Mouse (Mus musculus) lung, embryonic 16.5 days (tissue): ENCODE data around the gene Ube2q2. TPM values are rescaled to one million over a fixed set of nuclear protein-coding genes. Genes with fewer than 3 reads are reported as not detected.
"Not testable (repeated sequence)": the region's sequence is repeated elsewhere in the genome, so short reads cannot be mapped to it uniquely, and the experiment has no call there.

Experiments
- ATAC-seq: fragments of 200-750 bp; cut with Nextera tagmentation; 2 replicates; pipeline ENCODE4 v1.8.0; 2017; ENCODE audit warnings: low read depth, mild to moderate bottlenecking, moderate library complexity
- H3K27ac ChIP-seq: fragments of 300-500 bp; sonication (generic); 2 replicates; pipeline ENCODE4 v1.5.1; 2014; ENCODE audit warnings: mild to moderate bottlenecking, control low read depth, low read length
- H3K27me3 ChIP-seq: fragments of 300-500 bp; sonication (generic); 2 replicates; pipeline ENCODE4 v1.6.1; 2014; ENCODE audit warnings: low read depth, low read length, mixed read lengths; ENCODE audit not compliant: control insufficient read depth, insufficient read depth
- H3K36me3 ChIP-seq: fragments of 300-500 bp; sonication (generic); 2 replicates; pipeline ENCODE4 v1.6.1; 2014; ENCODE audit warnings: low read length; ENCODE audit not compliant: control insufficient read depth, insufficient read depth
- H3K4me1 ChIP-seq: fragments of 300-500 bp; sonication (generic); replicated peaks from 2 replicates; pipeline ENCODE4 v1.6.1; 2014; ENCODE audit warnings: low read length, mixed read lengths; ENCODE audit not compliant: control insufficient read depth, insufficient read depth
- H3K4me2 ChIP-seq: fragments of 300-500 bp; sonication (generic); 2 replicates; pipeline ENCODE4 v1.6.1; 2014; ENCODE audit warnings: low read depth, low read length, control low read depth
- H3K4me3 ChIP-seq: fragments of 300-500 bp; sonication (generic); 2 replicates; pipeline ENCODE4 v1.5.1; 2014; ENCODE audit warnings: mild to moderate bottlenecking, low read length, control low read depth
- H3K9ac ChIP-seq: fragments of 300-500 bp; sonication (generic); 2 replicates; pipeline ENCODE4 v1.6.1; 2014; ENCODE audit warnings: low read length, control low read depth
- H3K9me3 ChIP-seq: fragments of 300-500 bp; sonication (generic); 2 replicates; pipeline ENCODE4 v1.6.1; 2016; ENCODE audit warnings: low read length; ENCODE audit not compliant: control insufficient read depth
- WGBS: fragments of 180-500 bp; shearing (Covaris S2); extraction: QIAGEN DNeasy Blood & Tissue Kit; methylation state at CpG from one replicate; pipeline ENCODE4 v1.1.7; 2014; 5-methylcytosine and 5-hydroxymethylcytosine counted together
- polyA plus RNA-seq: library from polyadenylated mRNA; unstranded; fragments of >200 nt; fragmentation: Nextera tagmentation; extraction: Ambion mirVana; gene quantifications from 2 replicates; pipeline ENCODE4 v1.2.1, GENCODE M21; 2015

Ube2q2 gene
- 15.3 and 18.6 TPM in 2 replicates for polyA plus RNA-seq

DNA sequence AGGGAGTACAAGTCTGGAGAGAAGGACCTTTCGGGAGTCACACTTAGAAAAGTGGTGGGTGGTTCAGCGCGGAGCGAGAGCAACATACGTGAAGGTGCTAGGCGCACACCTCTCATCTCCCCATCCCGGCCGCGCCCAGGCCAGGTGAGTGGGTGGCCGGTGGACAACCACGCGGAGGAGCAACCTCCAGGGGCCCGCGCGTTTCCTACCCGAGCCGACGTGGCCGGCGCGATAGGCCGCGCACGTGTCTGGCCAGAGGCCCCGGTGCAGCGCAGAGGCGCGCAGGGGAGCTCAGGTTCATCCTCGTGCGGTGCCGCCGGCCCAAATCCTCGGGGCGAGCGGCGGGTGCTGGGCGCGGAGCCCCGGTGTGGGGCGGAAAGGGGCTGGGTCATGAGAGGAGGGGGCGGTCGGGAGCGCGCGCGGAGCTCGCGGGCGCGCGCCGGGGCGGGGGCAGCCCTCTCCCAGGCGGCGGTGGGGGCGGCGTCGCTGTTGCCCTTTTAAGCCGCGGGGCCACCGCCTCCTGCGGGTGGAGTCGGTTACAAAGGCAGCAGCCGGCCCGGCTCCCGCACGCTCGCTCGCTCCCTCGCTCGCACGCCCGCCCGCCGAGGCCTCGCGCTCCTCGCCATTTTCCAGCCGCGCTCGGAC is at the start of gene Ube2q2:
Ube2q2 (plus strand) TSS at position 1 of the 645 bp plus-strand sequence.
- Histone ChIP-seq H3K27me3 (no peaks in the 10 kb centered on the region), H3K9me3 (no peaks in the 10 kb centered on the region), H3K4me1 (peaks cover 8% of the 10 kb centered on the region; the same call in 1 of the 2 replicates), H3K9ac (peak within 1 kb of the TSS; percentile 86), H3K36me3 (no peaks in the 10 kb centered on the region), H3K4me3 (peak within 1 kb of the TSS; percentile 79), H3K27ac (peak within 1 kb of the TSS; percentile 73), H3K4me2 (peak within 1 kb of the TSS; percentile 96)
- peak; percentile 92 for ATAC-seq
- 1% methylated on average over 54 of the region's 81 CpGs for WGBS

- H3K27me3 ChIP-seq: no peaks in the 10 kb centered on the region
- no peaks in the 10 kb centered on the region for H3K9me3 ChIP-seq
- H3K27ac ChIP-seq: no peak overlapping the region
- H3K4me1 ChIP-seq: no peaks in the 10 kb centered on the region
- WGBS: 54% methylated on average over 3 of the region's 3 CpGs
- no peak for ATAC-seq
- no peaks in the 10 kb centered on the region for H3K36me3 ChIP-seq
- no peak overlapping the region for H3K9ac ChIP-seq
- H3K4me2 ChIP-seq: no peak overlapping the region
- H3K4me3 ChIP-seq: no peak overlapping the region
These were observed 47.5 kb upstream of the Ube2q2 start for GRCm38 (mm10) chr9:55101117-55101516.

GRCm38 (mm10) chr9:55102186-55102835 is 46.3 kb upstream of the Ube2q2 start:
- H3K27me3 ChIP-seq: no peaks in the 10 kb centered on the region
- no peak overlapping the region for H3K4me2 ChIP-seq
- H3K36me3 ChIP-seq: no peaks in the 10 kb centered on the region
- no peak for ATAC-seq
- no peak overlapping the region for H3K4me3 ChIP-seq
- no peak overlapping the region for H3K9ac ChIP-seq
- H3K9me3 ChIP-seq: no peaks in the 10 kb centered on the region
- no peak overlapping the region for H3K27ac ChIP-seq
- H3K4me1 ChIP-seq: no peaks in the 10 kb centered on the region
- WGBS: 73% methylated on average over 8 of the region's 8 CpGs

DNA sequence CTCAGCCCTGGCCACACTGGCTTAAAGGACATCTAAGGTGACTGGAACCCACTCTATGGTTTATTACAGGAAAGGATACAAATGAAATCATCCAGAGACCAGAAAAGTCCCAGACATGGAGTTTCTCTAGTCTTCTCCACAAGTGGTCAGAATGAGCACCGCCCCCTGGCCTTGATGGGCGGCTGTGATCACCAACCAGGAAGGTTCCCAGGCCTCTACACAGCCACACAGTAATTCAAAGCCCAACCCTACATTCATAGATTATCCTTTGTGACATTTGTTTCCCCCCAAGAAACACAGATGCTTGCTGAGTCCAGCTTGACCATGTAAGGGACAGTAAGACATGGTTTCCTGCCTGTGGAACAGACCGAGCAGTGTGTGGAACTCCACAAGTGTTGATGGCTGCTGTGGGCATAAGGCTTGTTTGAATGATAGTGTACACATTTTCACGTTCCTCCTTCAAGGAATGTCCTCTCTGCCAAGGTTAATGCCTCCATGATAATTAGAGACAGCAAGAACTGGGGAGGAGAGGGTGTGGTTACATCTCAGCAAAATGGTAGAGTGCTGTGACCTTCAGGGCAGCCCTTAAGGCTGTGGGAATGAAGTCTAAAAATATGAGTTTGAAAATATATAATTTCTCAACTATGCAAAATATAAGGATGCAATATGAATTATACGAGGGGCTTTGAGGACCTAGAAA is 45.6 kb upstream of the Ube2q2 start:
- Histone ChIP-seq H3K9me3 (no peaks in the 10 kb centered on the region), H3K9ac (no peak overlapping the region), H3K4me2 (no peak overlapping the region), H3K4me3 (no peak overlapping the region), H3K4me1 (no peaks in the 10 kb centered on the region), H3K27ac (no peak overlapping the region), H3K36me3 (no peaks in the 10 kb centered on the region), H3K27me3 (no peaks in the 10 kb centered on the region)
- WGBS: 86% methylated on average over 5 of the region's 5 CpGs
- no peak for ATAC-seq

DNA sequence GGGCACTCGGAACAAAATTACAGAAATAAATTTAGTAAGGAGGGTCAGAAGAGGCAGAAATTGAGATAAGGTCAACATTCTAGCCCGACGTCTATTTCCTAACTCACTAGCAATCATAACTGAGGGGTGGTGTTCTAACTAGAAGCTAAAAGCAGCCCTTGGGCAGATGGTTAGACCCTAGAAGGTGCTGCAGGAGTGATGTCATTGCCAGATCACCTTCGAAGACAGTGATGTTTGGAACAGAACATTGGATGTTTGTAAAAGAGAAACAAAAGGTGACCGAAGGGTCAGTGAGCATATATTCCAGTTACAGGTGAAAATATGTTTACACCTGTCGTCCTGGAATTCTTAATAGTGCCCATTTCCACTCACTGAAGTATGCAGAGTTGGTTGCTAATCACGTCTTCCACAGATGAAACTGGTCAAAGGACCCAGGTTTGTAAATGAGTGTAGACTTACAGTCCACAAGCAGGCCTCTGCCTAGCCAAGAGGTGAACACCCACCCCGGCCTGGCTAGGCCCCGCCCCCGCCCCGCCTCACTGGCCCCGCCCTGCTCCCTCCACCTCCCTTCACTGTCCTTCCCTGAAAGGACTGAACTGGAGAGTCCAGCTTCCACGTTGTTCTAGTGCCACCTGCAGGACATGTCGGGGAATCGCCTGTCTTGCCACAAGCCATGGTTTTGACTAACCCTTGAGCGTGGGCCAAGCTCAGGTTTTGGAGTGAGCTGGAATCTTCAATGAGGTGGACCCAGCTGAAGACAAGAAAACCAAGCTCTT is 38.4 kb upstream of the Ube2q2 start:
- Histone ChIP-seq H3K4me1 (peaks cover 2% of the 10 kb centered on the region; the same call in 1 of the 2 replicates), H3K9me3 (no peaks in the 10 kb centered on the region), H3K4me2 (no peak overlapping the region), H3K27me3 (no peaks in the 10 kb centered on the region), H3K36me3 (no peaks in the 10 kb centered on the region), H3K9ac (no peak overlapping the region), H3K4me3 (no peak overlapping the region), H3K27ac (no peak overlapping the region)
- WGBS: 28% methylated on average over 16 of the region's 16 CpGs
- ATAC-seq: peak; percentile 91

DNA sequence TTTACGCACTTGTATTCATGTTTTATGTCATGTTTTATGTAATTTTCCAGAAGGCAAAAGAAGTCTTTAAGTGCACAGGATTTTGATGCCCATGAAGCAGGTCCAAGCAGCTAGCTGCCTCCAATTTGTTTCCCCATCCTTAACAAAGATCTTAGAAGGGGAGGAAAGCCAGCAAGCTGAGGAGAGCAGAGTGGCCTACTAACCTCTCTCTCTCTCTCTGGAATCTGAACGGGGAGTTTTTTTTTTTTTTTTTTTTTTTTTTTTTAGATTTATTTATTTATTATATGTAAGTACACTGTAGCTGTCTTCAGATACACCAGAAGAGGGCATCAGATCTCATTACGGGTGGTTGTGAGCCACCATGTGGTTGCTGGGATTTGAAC is 37.8 kb upstream of the Ube2q2 start:
- not testable (repeated sequence) for H3K9me3 ChIP-seq, H3K27ac ChIP-seq, H3K4me1 ChIP-seq, H3K36me3 ChIP-seq, H3K27me3 ChIP-seq, H3K4me3 ChIP-seq, H3K9ac ChIP-seq, ATAC-seq, H3K4me2 ChIP-seq
- WGBS: 6% methylated on average over 2 of the region's 3 CpGs

- Histone ChIP-seq H3K9me3 (no peaks in the 10 kb centered on the region), H3K4me1 (peaks cover 6% of the 10 kb centered on the region; the same call in 1 of the 2 replicates), H3K36me3 (no peaks in the 10 kb centered on the region), H3K27me3 (no peaks in the 10 kb centered on the region), H3K4me2 (no peak overlapping the region), H3K4me3 (no peak overlapping the region), H3K27ac (no peak overlapping the region), H3K9ac (no peak overlapping the region)
- 70% methylated on average over 1 of the region's 1 CpGs for WGBS
- ATAC-seq: no peak
These were observed 33.9 kb upstream of the Ube2q2 start for GRCm38 (mm10) chr9:55114752-55115151.

GRCm38 (mm10) chr9:55117293-55118055 is 31.2 kb upstream of the Ube2q2 start:
- Histone ChIP-seq H3K9me3 (no peaks in the 10 kb centered on the region), H3K4me1 (peaks cover 6% of the 10 kb centered on the region; the same call in 1 of the 2 replicates), H3K27me3 (no peaks in the 10 kb centered on the region), H3K36me3 (no peaks in the 10 kb centered on the region), H3K9ac (no peak overlapping the region), H3K4me2 (no peak overlapping the region), H3K27ac (no peak overlapping the region), H3K4me3 (no peak overlapping the region)
- peak; percentile 49; the same call in 1 of the 2 replicates for ATAC-seq
- 81% methylated on average over 5 of the region's 5 CpGs for WGBS
